Mouse (Mus musculus): ENCODE measurements at regions not wholly inside any gene's neighbourhood (a gene's known extent, or its start where the extent isn't known, plus 50 kb on each side); places are given as distances from the start of the nearest gene placed in this dataset.

GRCm38 (mm10) chr3:51082831-51083575 lies 141.2 kb upstream of the Noct start:
- DNase-seq (ENCODE audit: low spot score): no peak

- no peak for DNase-seq (ENCODE audit: low spot score)
Measured at GRCm38 (mm10) chr3:51083583-51083982, 140.7 kb upstream of the Noct start.

GRCm38 (mm10) chr3:51086441-51086849 lies 137.8 kb upstream of the Noct start:
- no peak for DNase-seq (ENCODE audit: low spot score)

- no peak for DNase-seq (ENCODE audit: low spot score)
Measured at GRCm38 (mm10) chr3:51087076-51087475, 137.2 kb upstream of the Noct start.

- DNase-seq (ENCODE audit: low spot score): no peak
Measured at GRCm38 (mm10) chr3:51089036-51089669, 135.1 kb upstream of the Noct start.

- no peak for DNase-seq (ENCODE audit: low spot score)
Measured at GRCm38 (mm10) chr3:51091478-51091877, 132.8 kb upstream of the Noct start.

- DNase-seq (ENCODE audit: low spot score): no peak
Measured at GRCm38 (mm10) chr3:51092079-51093028, 131.9 kb upstream of the Noct start.

- DNase-seq (ENCODE audit: low spot score): no peak
Measured at GRCm38 (mm10) chr3:51095847-51096447, 128.3 kb upstream of the Noct start.

- DNase-seq (ENCODE audit: low spot score): no peak
Measured at GRCm38 (mm10) chr3:51096545-51096944, 127.7 kb upstream of the Noct start.

- no peak for DNase-seq (ENCODE audit: low spot score)
Measured at GRCm38 (mm10) chr3:51097362-51097761, 126.9 kb upstream of the Noct start.

GRCm38 (mm10) chr3:51099966-51100365 lies 124.3 kb upstream of the Noct start:
- DNase-seq (ENCODE audit: low spot score): no peak

GRCm38 (mm10) chr3:51108639-51109202 lies 115.5 kb upstream of the Noct start:
- DNase-seq (ENCODE audit: low spot score): no peak

GRCm38 (mm10) chr3:51111241-51111640 lies 113.0 kb upstream of the Noct start:
- DNase-seq (ENCODE audit: low spot score): no peak

GRCm38 (mm10) chr3:51112351-51112750 lies 111.9 kb upstream of the Noct start:
- no peak for DNase-seq (ENCODE audit: low spot score)

GRCm38 (mm10) chr3:51115921-51116320 lies 108.3 kb upstream of the Noct start:
- DNase-seq (ENCODE audit: low spot score): no peak

- DNase-seq (ENCODE audit: low spot score): no peak
Measured at GRCm38 (mm10) chr3:51118706-51119105, 105.5 kb upstream of the Noct start.

- DNase-seq (ENCODE audit: low spot score): no peak
Measured at GRCm38 (mm10) chr3:51120522-51120921, 103.7 kb upstream of the Noct start.

- peak; percentile 62 for DNase-seq (ENCODE audit: low spot score)
Measured at GRCm38 (mm10) chr3:51121703-51122540, 102.3 kb upstream of the Noct start.

GRCm38 (mm10) chr3:51122541-51122935 lies 101.7 kb upstream of the Noct start:
- DNase-seq (ENCODE audit: low spot score): no peak

- DNase-seq (ENCODE audit: low spot score): no peak
Measured at GRCm38 (mm10) chr3:51127875-51128274, 96.4 kb upstream of the Noct start.

All from thymus, postnatal 0 days (tissue).